Mouse (Mus musculus): ENCODE measurements around the gene Mycbpap.

Gene Mycbpap

DNA sequence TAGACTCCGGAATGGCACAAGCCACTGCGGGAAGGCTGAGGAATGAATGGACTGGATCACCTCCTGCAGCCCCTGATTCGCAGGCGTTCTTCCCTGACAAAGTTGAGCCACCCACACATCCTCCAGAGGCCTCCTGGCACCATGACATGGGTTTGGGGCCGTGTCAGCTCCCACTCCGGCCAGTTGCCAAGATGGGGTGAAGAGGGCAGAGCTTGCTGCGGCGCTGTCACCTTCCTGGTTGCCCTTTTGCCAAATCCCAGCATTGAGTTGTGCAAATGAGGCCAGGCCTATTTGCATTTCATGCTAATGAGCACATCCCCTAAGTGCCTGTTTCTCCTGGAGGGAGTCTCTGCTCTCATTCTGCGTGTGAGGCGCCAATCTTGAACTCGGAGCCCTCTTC lies 45.8 kb downstream of the Mycbpap start:
- no peak for DNase-seq

DNA sequence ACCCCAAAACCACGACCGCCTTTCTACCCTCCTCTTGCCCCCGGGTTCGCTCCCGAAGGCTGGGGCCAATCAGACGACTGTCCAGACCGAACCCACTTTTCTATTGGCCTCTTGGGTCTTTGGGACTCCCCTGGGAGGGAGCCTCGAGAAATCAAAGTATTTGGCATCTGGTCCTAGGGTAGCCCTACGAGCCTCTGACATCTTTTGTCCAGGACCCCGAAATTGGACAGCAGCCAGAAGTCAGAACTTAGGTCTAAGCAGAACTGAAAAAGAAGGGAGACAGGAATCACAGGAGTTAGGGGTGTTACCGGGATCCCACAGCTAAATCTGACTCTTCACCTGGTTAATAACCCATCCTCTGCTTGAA lies 47.0 kb downstream of the Mycbpap start:
- no peak for DNase-seq

DNA sequence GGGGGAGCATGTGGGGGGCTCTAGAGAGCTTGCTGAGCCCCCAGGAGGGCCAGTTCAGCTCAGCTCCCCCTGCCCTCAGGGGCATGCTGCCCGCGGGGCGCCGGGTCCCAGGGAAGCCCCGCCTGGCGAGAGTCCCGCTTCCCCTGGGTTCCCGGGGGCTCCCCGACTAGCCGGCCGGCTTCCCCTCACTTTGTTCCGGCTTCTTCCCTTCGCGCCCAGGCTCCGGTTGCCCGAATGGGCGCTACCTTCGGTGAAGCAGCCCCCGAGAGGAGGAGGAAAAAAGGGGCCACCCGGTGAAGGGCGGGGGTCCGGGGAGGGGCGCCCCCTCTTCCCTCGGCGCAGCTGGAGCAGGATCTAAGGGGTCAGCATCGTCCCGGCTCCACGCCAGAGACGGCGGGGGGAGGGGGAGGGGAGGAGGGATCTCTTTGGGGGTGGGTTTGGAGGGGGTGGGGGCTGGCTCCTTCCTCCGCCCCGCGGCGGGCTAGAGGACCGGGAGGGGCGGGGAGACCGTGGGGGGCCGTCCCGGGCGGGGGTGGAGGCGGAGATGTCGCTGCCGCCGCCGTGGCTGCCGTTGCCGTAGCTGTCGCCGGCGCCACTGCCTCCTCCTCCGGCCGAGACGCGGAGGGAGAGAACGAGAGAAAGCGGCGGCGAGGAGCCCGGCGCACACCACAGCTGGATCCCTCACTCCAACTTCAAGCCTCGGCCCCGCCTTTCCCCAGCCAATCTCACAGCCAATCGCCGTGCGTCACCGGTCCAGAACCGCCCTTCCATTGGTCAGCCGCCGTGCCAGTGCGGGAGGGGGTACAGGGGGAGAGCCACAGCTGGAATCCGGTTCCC lies 47.6 kb downstream of the Mycbpap start, which contains the start of gene Cacna1g:
TSS of gene Cacna1g (minus strand) at position 492 of the 837 bp plus-strand sequence.
- peak; percentile 91 for DNase-seq

DNA sequence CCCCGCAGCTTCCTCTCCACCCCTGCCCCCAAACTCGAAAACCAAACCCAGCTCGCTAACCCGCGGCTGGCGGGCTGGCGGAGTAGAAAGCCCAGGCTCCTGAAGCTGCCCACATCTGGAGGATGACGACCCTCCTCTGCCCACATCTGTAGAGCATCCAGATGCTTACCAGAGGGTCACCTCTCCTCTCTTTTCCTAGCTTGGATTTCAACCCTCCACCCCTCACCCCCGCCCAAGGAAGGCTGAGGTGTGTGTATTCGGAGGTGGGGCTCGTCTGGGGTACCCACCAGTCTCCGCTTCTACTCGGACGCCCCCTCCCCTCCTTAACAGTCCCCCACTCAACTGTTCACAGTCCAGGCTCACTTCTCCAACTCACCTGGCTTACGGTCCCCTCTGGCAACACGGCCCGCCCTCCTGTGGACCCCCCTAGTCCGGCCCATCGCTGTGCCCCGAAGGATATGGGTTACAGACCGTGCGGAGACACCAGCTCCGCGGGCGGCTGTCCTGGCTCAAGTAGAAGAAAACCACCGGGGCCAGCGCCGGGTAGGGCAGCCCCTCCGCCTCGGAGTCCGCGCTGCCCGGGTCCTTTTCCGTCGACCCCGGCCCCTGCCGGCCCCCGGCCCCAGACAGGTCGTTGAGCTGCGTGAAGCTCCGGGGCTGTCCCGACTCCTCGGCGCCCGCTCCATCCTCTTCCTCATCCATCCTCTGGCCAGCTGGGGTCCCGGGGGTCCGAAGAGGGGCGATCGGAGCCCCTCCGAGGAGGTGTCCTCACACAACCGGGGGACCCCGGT lies 48.4 kb downstream of the Mycbpap start:
- peak; percentile 37 for DNase-seq

DNA sequence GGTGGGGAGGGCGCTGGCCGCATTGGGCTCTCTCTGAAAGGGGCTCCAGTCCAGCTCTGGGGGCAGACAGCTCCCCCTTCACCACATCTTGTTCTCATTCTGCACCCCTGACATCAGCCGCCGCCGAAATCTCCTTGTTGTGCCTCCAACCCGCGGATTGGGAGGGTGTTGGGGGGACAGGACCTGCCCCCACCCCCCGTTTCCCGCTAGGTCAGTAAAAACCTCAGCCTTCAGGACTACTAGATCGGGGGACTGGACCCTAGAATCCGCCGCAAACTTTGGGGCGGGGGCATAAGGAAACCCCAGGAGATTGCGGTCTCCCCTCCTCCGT lies 49.0 kb downstream of the Mycbpap start:
- no peak for DNase-seq

DNA sequence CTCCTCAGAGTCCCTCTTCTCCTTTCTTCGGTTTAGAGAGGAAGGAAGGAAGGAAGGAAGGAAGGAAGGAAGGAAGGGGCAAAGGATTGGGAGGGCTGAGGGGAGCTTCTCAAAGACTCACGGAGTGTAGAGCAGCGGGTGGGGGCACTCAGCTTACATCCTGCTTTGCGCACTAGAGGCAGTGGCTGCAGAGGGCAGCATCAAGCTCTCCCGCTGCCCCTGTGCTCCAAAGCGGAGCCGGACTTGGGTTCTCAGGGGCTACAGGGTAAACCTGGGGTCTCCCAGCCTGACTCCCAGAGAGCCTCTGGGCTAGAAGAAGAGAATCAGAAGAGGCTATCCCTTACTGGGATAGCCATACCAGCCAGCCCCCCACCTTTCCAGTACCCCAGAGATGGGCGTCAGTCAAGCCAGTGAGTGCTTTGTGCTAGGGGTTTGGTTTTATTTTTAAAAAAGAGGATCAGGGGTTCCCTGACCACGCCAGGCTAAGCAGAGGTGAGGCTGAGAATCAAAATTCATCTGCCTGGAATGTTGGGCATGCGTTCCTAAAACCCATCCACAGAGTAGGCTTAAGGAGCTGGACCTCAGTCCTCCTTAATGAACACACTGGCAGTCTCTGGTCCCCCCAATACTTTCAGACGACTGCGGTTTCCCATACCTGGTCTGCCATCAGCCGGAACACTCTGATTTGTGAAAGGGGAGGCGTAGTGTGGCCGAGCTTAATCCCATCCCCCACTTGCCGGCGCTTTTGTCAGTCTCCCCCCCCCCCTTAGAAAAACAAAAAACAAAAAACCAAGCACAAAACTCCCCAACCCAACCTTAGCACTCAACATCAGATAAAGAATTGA lies 49.6 kb downstream of the Mycbpap start:
- DNase-seq = peak; percentile 29

DNA sequence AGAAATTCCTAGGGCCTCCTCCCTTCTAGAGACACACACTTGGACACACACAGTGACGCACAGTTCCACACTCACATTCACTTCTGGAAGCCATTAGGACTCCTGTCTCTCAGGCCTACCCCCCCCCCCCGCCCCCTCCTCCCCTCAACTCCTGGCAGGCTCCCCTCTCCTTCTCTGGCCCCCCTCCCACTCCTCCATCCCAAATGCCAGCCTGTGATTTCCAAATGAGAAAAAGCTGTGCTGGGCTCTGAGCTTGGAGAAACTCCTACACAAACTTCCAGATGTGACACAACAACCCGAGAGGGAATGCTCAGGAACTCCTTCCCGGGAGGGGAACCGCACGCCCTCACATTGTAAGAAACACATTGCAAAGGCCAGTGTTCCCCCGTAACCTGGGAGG lies 51.2 kb downstream of the Mycbpap start:
- no peak for DNase-seq

DNA sequence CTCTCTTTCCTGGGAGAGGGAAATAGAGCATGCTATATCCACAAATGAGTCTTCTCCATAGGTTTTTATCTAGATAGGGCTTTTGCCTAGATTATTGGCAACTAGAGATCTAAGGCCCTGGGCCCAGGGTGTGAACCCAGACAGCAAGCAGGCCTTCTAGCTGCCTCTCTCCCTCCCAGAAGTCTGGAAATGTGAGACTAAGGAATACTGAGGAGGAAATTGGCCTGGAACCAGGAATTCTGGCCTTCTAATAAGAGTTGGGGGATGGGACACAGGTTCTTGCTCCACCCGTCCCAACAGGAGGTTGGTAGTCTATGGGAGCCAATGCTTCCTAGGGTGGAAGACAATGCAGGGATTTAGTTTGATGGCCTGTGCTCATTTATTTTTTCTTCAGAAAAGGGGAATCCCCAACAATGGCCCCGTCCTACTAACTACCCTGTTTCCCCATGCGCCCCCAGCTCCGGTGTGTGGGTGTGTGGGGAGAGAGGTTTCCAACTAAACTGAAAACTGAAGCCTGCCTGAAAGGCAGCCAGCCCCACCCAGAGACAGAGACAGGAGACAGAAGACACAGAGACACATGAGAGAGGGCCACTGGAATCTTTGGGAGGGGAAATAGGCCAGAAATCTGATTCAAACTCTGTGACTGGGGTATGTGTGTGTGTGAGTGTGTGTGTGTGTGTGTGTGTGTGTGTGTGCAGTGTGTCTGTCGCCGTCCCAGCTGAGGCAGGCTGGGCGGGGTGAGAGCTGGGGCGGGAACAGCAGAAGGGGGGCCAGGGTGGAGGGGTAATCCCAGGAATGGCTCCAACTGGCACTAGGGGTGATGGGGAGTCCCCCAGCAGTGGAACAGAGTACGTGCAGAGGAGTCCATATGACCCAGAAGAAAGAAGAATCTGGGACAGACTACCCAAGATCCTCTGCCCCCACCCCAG lies 52.1 kb downstream of the Mycbpap start:
- DNase-seq = no peak

DNA sequence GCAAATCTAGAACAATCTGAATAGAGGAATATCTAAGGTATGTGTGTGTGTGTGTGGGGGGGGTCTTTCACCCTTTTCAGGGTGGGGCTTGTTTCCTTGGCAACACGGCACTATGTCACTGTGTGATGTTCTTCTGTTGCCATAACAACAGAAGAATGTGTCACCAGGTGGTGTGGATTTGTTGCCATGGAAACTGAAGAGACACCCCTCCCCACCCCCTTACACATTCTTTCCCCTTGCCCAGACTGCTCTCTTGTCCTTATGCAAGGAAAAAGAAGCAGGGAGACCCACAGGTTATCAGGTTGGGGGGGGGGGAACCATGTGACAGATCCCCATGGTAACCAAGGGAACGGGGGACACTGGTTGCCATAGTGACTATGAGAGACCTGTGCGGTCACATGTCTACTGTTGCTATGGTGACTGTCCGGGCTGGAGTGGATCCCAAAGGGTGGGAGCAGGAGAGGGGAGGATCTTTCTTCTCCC lies 52.9 kb downstream of the Mycbpap start:
- peak; percentile 77 for DNase-seq

DNA sequence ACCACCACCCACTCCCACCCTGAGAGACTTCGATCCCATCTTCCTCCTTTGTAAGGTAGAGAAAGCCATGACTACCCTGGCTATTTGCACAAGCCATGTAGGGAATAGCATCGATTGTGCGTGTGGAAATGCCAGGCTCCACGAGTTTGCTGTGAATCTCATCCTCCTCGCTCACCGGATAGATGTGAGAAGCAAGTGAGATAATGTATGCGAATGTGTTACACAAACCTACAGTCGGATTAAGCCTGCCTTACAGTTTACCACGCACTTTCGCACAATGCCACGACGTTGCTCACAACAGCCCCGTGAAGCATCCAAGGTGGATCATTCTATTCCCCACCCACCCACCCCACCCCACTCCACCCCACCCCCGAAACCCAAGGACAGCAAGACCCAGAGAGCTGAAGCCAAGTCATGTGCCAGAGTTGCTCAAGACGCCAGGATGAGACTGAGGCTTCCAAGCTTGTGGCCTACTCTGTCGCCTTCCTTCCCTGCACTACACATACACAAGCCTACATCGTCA lies 55.1 kb downstream of the Mycbpap start:
- peak; percentile 45 for DNase-seq

DNA sequence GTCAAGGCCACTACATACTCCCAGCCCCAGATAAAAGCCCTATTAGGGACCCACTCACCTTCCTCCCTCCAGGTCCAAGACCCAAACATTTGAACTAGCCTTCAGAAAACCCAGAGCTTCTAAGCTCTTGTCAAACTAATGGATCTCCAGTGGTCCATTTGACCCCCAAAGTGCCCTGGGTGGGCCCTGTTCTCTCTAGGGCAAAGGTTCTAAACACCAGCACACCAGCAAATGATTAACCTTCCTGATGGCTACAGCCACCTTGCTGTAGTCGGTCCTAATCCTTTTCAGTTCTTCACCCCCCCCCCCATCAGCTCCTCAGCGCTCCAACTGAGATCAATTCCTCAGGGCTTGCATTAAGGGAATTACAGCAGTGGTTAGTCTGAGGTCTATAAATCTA lies 57.4 kb downstream of the Mycbpap start:
- DNase-seq = no peak

DNA sequence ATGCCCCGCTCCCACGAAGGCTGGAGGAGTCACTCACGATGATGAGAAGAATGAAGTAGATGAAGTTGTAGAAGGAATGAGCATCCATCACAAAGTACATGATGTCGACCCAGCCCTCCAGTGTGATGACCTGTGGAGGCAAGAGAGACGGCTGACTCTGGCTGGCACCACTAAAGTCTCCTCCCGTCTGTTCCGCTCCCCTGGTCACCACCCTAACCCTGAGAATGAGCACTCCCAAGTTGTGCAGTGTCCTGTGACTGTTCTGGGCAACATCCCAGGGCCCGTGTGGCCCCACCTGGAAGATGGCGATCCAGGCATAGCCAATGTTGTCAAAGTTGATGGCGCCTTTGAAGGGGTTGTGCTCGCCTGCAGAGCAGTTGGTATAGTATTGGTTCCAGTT lies 59.7 kb downstream of the Mycbpap start:
- DNase-seq = no peak

DNA sequence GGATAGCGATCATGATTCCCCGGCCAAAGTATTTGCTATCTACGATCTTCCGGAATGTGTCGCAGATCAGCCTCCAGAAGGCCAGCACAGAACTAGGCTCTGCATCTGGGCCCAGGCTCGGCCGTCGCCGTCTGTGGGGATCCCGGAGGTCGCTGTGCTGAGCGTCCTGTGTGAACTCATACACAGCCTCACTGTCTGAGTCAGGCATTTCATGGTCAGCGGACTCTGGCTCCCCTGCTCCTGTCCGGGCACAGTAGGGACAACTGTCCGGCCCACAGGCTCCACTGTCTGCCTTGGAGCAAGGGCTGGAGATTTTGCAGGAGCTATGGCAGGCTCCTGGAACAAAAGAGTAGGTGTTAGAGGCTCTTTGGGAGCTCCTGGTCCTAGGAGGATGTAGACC lies 64.5 kb downstream of the Mycbpap start:
- DNase-seq = no peak

DNA sequence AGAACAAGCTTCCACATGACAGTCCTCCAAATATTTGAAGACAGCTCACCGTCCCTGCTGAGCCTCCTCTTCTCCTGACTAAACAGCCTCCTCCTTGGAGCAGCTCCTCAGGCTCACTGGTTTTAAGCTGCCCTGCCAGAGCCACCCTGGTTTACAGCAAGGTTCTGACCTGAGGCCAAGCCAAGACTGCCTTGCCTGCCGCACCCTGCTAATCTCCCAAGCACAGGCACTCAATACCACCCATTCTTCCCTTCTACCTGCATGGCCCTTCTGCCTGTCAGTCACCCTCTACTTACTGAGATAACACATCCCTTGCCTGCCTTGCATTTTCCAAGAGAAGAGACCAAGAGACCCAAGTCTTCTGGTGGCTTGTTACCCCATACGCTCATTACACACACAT lies 65.2 kb downstream of the Mycbpap start:
- DNase-seq = no peak

DNA sequence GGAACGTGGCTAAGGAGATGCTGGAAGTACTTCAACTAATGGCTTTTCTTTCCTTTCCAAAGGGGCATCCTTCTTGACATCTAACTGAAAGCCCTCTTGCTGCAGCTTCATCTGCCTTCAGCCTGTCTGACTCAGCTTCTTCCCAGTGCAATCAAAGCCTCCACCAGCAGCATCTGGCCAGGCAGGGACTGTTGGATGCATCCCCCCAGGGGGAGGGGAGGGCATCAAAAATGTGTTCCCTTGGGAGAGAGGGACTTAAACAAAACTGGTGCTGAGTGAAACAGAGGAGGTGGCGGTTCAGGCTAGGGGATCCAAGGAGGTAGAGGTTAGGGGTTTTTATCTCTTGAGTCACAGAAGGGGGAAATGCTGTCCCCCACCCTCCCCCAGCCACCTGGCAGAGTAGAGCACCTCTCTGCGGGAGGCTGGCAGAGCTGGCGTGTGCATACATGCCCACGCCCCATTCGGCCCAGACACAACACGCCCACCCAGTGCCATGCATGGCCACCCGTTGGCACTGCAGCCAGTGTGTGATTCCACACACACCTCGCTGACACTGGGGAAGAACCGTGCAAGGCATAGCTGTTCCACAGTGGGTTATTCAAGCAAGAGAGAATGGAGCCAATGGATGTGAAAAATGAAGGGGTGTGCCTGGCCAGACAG lies 66.3 kb downstream of the Mycbpap start:
- DNase-seq = peak; percentile 48

DNA sequence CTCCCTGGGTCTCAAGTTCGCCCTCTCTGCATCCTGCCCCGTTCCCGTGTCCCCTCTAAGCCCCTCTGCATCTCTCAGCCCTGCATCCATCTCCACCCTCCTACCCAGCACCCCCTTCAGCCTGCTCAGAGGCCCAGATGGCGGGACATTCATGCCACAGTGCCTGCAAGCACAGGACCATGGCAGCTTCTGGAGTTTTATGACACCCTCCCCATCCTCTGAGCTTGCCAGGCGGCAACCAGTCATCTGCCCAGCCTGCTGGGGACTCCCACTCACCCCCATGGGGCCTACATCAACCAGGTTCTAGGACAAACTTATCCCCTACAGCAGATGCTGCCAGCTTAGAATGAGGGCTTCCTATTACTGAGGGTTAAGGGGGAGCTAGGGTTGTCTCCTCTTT lies 66.8 kb downstream of the Mycbpap start:
- peak; percentile 44 for DNase-seq

All from right cerebral cortex, postnatal 25 days (tissue).